Mouse (Mus musculus): ENCODE results near the gene Fam198a. TPM values are rescaled to one million over a fixed set of nuclear protein-coding genes. Genes with fewer than 3 reads are reported as not detected.

Gene Fam198a
- total and polyA plus RNA-seq, 3 experiments = 0.12 to 0.26 TPM; not detected in 1

DNA sequence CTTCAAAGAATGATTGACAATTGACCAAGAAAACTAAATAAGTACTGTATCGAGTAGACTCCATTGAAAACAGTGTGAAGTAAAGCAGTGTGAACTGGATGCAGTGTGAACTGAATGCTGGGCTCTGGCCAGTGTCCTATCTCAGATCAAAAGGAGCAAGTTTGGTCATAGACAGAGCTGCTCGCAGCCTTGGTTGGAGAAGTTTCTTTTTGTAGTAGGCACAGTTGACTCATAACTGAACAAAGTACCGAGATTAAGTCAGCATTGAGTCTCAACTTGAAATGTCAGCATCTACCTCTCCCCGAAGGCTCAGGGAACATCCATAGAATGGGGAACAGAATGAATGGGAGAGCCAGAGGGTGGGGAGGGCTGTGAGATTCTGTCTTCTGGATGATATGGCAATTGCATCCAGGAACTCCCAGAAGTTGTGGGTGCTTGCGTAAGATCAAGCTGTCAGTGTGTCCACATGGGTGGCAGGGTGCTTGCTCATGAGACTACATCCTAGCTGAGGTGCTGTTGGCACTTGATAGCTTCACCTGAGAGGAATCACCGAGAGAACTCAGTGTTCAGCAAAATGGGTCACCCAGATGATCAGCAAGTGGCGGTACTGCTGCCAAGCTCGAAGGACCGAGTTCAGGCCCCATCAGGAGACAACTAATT is 25.8 kb upstream of the Fam198a start:
- Histone ChIP-seq H3K36me3 (ENCODE audit: control insufficient read depth in 1 of 2, insufficient read depth in 2 of 2, low read length in 2 of 2) (no peaks in the 10 kb centered on the region), H3K27ac (ENCODE audit: control insufficient read depth, low read depth, low read length) (no peak overlapping the region), H3K4me3 (ENCODE audit: control insufficient read depth in 1 of 2, insufficient read depth in 1 of 2, low read depth in 2 of 2, low read length in 2 of 2) (no peak overlapping the region), H3K4me1 (ENCODE audit: control insufficient read depth in 1 of 2, insufficient read depth in 2 of 2, low read length in 2 of 2) (no peaks in the 10 kb centered on the region), H3K27me3 (ENCODE audit: control insufficient read depth in 1 of 2, insufficient read depth in 2 of 2, low read length in 2 of 2) (peaks cover 0 to 2% of the 10 kb centered on the region in 2 experiments; a peak in 1 of 4 replicates), H3K9me3 (replicated peaks; ENCODE audit: insufficient read depth, low read length) (no peaks in the 10 kb centered on the region), H3K79me2 (ENCODE audit: control insufficient read depth, insufficient read depth, low read length, poor library complexity) (no peaks in the 10 kb centered on the region), H3K9ac (ENCODE audit: control insufficient read depth, low read depth, low read length, poor library complexity, severe bottlenecking) (no peak overlapping the region)
- TF ChIP-seq BHLHE40 (IDR thresholded peaks at IDR 0.05; ENCODE audit: borderline replicate concordance, low read depth, low read length) (no peak), POLR2A (IDR thresholded peaks at IDR 0.05; ENCODE audit: control insufficient read depth in 1 of 2, insufficient read depth in 1 of 2, low read depth in 1 of 2, low read length in 2 of 2, poor library complexity in 1 of 2) (no peak), NRF1 (IDR thresholded peaks at IDR 0.05; ENCODE audit: insufficient read depth, low read depth, low read length, poor library complexity, severe bottlenecking) (no peak), E2F4 (IDR thresholded peaks at IDR 0.05; ENCODE audit: borderline replicate concordance, low read depth, low read length) (no peak), SIN3A (IDR thresholded peaks at IDR 0.05; ENCODE audit: low read length) (no peak)
- DNase-seq (ENCODE audit: low read depth, low spot score) = no peak

GRCm38 (mm10) chr9:121925959-121926358 is 24.8 kb upstream of the Fam198a start:
- Histone ChIP-seq H3K27me3 (ENCODE audit: control insufficient read depth in 1 of 2, insufficient read depth in 2 of 2, low read length in 2 of 2) (peaks cover 0 to 2% of the 10 kb centered on the region in 2 experiments; a peak in 1 of 4 replicates), H3K9ac (ENCODE audit: control insufficient read depth, low read depth, low read length, poor library complexity, severe bottlenecking) (no peak overlapping the region), H3K9me3 (replicated peaks; ENCODE audit: insufficient read depth, low read length) (no peaks in the 10 kb centered on the region), H3K4me3 (ENCODE audit: control insufficient read depth in 1 of 2, insufficient read depth in 1 of 2, low read depth in 2 of 2, low read length in 2 of 2) (no peak overlapping the region), H3K27ac (ENCODE audit: control insufficient read depth, low read depth, low read length) (no peak overlapping the region), H3K36me3 (ENCODE audit: control insufficient read depth in 1 of 2, insufficient read depth in 2 of 2, low read length in 2 of 2) (no peaks in the 10 kb centered on the region), H3K4me1 (ENCODE audit: control insufficient read depth in 1 of 2, insufficient read depth in 2 of 2, low read length in 2 of 2) (no peaks in the 10 kb centered on the region), H3K79me2 (ENCODE audit: control insufficient read depth, insufficient read depth, low read length, poor library complexity) (no peaks in the 10 kb centered on the region)
- no peak for DNase-seq (ENCODE audit: low read depth, low spot score)
- TF ChIP-seq ZC3H11A (IDR thresholded peaks at IDR 0.05; ENCODE audit: low read depth, low read length) (no peak), TBP (IDR thresholded peaks at IDR 0.05; ENCODE audit: low read depth, low read length) (no peak), CHD2 (IDR thresholded peaks at IDR 0.05; ENCODE audit: low read length) (no peak), RAD21 (IDR thresholded peaks at IDR 0.05; ENCODE audit: low read depth, low read length) (no peak), POLR2AphosphoS5 (IDR thresholded peaks at IDR 0.05; ENCODE audit: borderline replicate concordance, low read depth, low read length) (no peak), MYC (IDR thresholded peaks at IDR 0.05; ENCODE audit: low read depth, low read length) (no peak), GATA1 (IDR thresholded peaks at IDR 0.05; ENCODE audit: low read depth, low read length) (no peak), TCF12 (IDR thresholded peaks at IDR 0.05; ENCODE audit: low read depth, low read length) (no peak), NRF1 (IDR thresholded peaks at IDR 0.05; ENCODE audit: insufficient read depth, low read depth, low read length, poor library complexity, severe bottlenecking) (no peak), USF2 (IDR thresholded peaks at IDR 0.05; ENCODE audit: borderline replicate concordance in 1 of 2, insufficient read depth in 1 of 2, low read depth in 1 of 2, low read length in 2 of 2) (no peak), CHD1 (IDR thresholded peaks at IDR 0.05; ENCODE audit: low read depth, low read length) (no peak), KAT2A (conservative IDR thresholded peaks at IDR 0.05; ENCODE audit: low read depth, low read length) (no peak), JUND (IDR thresholded peaks at IDR 0.05; ENCODE audit: low read depth, low read length) (no peak), HCFC1 (IDR thresholded peaks at IDR 0.05; ENCODE audit: low read depth, low read length) (no peak), ETS1 (IDR thresholded peaks at IDR 0.05; ENCODE audit: low read depth, low read length) (no peak), MAZ (IDR thresholded peaks at IDR 0.05; ENCODE audit: low read depth, low read length) (no peak)

Measured in MEL (cell line).